Mouse (Mus musculus): ENCODE data around the gene Gpr182.

Gpr182 gene

DNA sequence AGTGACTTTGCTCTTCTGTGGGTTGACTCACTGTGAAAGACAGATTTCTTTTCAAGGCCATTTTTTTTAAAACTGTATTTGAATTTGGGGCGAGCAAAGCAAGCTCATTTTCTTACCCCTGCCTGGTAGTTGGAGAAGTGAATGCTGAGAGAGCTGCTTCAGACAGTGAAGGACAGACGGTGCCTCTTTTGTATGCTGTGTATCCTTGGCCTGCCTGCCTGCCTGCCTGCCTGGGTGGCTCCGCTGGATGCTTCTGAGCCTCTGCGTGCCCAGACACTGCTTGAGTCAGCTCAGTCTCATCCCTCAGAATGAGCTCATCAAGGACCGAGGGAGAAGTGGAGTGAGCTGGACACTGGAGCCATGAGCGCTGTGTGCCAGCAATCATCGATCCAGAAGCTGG, 52.6 kb downstream of the Gpr182 start:
- intact Hi-C loops (cut with DNase I) = no loop called here

All from adrenal gland (tissue).